Mouse (Mus musculus): ENCODE measurements around the gene Ccnd2. TPM values are rescaled to one million over a fixed set of nuclear protein-coding genes. Genes with fewer than 3 reads are reported as not detected.

Ccnd2 gene
- total RNA-seq, 2 experiments from 2014 or later, result 75.1 to 97.4 TPM

DNA sequence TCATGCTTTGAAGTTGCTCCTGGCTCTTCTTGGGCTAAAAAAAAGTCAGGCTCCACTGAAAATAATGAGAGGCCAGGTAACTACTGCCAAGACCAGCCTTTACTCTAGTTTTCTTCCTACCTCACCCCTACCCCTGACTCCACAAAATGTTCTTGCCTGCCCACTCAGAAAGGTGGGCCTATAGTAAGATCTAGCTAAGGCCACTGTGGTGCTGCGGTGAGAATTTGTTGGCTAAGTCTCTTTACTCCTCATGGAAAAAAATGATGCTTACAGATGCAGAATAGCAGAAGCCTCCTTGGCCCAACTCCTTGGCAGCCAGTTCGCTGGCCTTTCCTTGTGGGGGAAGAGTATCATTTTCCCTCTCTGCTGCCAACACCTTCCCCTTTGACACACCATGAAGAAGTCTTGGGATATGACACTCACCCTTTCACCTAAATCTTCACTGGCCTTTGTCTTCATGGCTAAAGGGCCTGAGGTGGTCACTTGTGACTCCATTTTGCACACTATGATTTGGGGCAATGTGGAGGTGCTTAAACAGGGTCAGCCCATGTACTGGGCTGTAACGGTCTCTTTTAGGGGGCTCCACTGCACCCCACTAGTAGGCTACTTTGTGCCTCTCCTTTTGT, 5.6 kb downstream of the Ccnd2 start:
- Histone ChIP-seq H3K4me3 (no peak overlapping the region), H3K27ac (no peak overlapping the region)
- intact Hi-C loops (cut with DNase I), result loop anchor here (5.0 kb wide), 1 partner anchor 71 kb away; no protein-coding TSS in a partner anchor
- DNase-seq (ENCODE audit: extremely low spot score in 1 of 2, low spot score in 2 of 2), result no peak
- no peak for TF ChIP-seq CTCF (IDR thresholded peaks at IDR 0.05)

DNA sequence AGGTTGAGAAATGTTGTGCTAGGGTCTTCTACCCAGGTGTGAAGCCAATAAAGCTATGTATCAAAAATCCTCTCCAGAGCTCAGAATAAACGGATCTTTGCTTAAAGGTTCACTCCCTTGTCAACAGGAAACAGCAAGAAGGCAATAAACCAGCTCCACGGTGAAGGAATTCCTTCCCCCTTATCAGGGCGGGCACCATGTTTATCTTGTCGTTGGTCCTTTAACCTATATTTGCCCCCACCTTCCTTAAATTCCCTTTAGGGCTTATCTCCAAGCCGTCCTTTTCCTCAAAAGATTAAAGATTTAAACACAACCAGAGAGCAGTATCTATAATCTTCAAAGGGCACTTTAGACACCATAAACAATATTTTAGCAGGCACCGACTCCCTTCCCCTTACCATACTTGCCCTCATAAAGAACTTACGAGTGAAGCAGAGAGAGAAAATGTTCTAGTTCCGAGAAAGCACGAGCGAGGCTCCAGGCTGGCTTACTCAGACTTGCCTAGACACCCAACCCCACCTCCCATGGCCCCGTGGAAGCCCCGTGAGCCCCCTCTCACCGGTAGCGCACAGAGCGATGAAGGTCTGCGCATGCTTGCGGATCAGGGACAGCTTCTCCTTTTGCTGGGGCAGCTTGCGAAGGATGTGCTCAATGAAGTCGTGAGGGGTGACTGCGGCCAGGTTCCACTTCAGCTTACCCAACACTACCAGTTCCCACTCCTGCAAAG, 6.4 kb downstream of the Ccnd2 start:
- Histone ChIP-seq H3K27ac (no peak overlapping the region), H3K4me3 (no peak overlapping the region)
- TF ChIP-seq CTCF (IDR thresholded peaks at IDR 0.05), result no peak
- no peak for DNase-seq (ENCODE audit: extremely low spot score in 1 of 2, low spot score in 2 of 2)
- intact Hi-C loops (cut with DNase I), result loop anchor here (5.0 kb wide), 1 partner anchor 72 kb away; no protein-coding TSS in a partner anchor

DNA sequence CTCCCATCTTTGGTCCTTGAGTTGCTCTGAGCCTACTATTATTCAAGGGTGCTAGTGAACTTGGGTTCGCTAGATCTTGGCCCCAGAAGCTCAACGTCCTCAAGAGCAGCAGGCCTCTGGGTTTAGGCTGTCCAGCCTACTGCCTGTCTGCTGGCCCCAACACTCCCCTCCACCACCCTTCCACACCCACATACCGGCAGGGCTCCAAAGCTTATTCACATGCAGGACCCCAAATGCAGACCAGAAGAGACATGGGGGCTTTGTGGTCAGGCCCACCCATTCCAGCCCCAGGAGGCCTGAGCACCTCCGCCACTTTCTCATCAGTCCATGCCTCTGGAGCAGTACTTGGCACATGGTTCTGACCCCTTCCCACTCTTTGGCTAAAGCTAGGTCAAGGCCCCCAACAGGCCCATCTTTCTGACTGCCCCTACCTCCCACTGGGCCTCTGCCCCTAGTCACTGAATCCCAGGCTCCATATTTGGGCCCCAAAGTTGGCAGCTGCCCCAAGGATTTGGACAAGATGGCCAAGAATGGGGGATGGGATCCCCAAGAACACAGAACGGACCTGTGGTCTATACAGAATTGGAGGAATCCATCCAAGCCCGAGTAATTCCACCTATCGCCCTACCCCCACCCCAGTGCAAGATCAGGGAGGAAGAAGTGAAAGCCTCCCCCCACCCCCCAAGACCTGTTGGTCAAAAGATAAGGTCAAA, 8.3 kb downstream of the Ccnd2 start:
- no peak for TF ChIP-seq CTCF (IDR thresholded peaks at IDR 0.05)
- Histone ChIP-seq H3K4me3 (no peak overlapping the region), H3K27ac (no peak overlapping the region)
- no peak for DNase-seq (ENCODE audit: extremely low spot score in 1 of 2, low spot score in 2 of 2)
- intact Hi-C loops (cut with DNase I), result no loop called here

DNA sequence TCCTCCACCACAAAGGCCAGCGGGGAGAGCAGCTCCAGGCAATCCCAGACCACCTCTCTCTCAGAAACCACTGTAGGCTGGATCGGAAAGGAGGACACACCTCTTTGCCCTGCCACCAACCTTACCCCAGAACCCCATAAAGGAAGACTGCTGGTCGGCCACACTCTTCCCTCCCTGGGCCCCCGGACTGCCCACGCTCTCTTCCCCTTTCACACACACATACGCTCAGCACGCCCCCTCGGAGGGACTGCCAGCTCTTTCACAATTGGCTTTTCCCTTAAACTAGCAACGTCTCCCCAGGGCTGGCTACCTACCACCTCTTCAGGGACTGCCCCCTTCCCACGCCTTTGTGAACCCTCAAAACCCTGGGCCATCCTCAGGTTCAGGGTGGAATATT, 8.9 kb downstream of the Ccnd2 start:
- H3K4me3 ChIP-seq, result no peak overlapping the region
- DNase-seq (ENCODE audit: extremely low spot score in 1 of 2, low spot score in 2 of 2), result no peak
- no peak overlapping the region for H3K27ac ChIP-seq
- TF ChIP-seq CTCF (IDR thresholded peaks at IDR 0.05), result no peak
- intact Hi-C loops (cut with DNase I), result no loop called here

DNA sequence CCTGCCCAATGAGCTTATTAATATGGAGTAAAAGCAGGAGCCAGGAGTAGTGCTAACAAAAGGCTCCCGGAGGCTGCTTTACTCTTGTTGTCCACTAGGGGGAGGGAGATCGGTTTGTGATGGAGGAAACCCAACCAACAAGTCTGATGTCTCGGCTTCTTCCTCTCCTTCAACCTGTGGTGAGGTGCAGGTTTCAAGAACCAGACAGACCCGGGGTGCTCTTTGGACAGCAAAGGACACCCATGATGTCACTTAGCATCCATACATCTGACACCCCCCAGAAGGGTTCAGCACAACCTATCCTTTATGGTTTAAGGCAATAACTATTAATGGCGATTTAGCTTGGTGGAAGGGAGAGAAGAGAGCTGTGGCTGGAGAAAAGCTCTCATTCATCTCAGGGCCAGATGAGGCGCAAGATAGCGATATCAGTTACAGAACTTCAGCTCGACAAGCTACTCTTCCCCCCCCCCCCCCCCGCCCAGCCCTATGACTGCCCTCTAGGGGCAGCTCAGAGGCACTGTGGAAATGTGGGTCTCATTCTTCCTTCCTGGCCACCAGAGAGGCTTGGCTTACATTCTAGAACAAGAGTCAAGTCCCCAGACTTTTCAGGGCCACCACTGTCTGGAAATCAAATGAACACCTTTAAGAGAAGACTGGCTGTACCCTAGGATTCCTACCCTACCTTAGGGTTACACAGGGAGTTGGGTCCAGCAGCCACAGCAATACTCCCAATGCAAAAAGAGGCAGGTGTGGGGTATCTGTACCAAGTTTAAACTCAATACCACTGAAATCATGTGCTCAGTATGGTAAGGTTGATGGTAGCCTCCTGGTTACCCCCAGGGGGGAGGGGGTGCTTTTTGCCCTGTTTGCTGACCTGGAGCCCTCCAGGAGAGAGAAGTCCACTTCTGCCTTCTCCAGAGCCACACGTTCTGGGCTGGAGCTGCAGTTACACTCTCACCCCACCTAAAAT, 9.6 kb downstream of the Ccnd2 start:
- intact Hi-C loops (cut with DNase I), result loop anchor here (1.0 kb wide), 1 partner anchor 304 kb away; the partner anchor contains the start of gene Parp11
- no peak overlapping the region for H3K27ac ChIP-seq
- TF ChIP-seq CTCF (IDR thresholded peaks at IDR 0.05), result peak; percentile 80
- peak in 1 of 2 experiments; percentile 52 for DNase-seq (ENCODE audit: extremely low spot score in 1 of 2, low spot score in 2 of 2)
- H3K4me3 ChIP-seq, result no peak overlapping the region

DNA sequence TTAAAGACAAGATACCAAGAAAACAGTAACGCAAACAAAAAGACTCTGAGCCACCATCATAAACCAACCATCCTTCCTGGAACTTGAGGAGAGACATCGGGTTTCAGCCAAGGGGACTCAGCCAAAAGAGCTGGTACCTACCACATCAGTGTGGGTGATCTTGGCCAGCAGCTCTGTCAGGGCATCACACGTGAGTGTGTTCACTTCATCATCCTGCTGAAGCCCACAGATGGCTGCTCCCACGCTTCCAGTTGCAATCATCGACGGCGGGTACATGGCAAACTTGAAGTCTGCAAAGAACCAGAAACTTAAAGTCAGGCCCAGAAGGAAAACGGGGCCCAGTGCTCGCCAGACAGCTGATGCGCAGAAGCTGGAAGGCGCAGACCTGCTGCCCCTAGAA, 13.0 kb downstream of the Ccnd2 start:
- DNase-seq (ENCODE audit: extremely low spot score in 1 of 2, low spot score in 2 of 2), result peak in 1 of 2 experiments; percentile 38
- H3K4me3 ChIP-seq, result no peak overlapping the region
- intact Hi-C loops (cut with DNase I), result no loop called here

DNA sequence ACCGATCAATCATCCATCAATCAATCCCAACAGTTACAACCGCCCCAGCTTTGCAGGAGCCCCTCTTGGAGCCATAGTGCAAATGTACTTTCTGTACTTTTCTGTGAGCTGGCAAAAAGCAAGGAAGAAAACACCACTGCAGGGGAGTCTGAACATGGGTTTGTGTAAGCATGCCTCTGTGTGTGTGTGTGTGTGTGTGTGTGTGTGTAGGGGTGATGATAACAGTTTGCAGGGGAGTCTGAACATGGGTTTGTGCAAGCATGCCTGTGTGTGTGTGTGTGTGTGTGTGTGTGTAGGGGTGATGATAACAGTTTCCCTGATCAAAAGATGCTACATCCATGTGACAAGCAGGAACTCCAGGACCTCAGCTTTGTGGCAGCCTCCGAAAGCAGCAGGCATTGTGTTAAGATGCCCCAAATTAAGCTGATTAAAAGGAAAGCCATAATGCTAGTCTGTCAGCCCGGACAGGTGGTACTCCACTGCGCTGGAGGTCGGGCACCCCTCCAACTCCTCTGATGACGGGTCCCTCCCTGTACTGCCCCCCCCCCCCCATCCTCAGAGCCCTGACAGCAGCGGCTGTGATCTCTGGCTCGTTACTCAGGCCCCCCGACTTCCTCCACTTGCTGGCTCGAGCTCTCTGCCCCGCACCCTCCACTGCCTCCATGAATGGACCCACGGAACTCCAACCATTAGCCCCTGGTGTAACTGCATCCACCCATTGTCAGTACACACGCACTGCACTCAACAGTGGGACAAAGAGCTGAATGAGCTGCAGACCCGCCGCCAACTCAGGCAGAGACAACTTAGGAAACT, 18.4 kb downstream of the Ccnd2 start:
- TF ChIP-seq CTCF (IDR thresholded peaks at IDR 0.05), result no peak
- H3K4me3 ChIP-seq, result no peak overlapping the region
- DNase-seq (ENCODE audit: extremely low spot score in 1 of 2, low spot score in 2 of 2), result no peak
- no peak overlapping the region for H3K27ac ChIP-seq
- intact Hi-C loops (cut with DNase I), result no loop called here

More for the DNA sequence above, 13.0 kb downstream of the Ccnd2 start:
- H3K27ac ChIP-seq, result no peak overlapping the region
- TF ChIP-seq CTCF (IDR thresholded peaks at IDR 0.05), result no peak

DNA sequence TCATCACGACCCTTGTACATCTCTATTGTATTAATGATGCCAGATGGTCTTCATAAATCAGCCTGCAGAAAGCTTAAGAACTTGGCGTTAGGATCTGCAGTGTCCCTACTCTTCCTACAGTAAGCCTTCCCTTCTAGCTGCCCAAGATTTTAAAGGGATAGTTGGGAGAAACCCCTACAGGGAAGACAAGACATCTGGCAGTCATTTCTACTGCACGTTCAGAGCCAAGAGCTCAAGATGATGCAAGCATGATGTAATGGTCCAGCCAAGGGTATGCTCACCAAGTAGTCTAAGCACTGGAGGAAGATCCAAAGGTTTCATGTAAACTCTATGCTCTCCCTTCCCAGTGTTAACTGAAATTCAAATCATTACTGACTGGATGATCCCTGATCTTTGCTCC, 19.3 kb downstream of the Ccnd2 start:
- no peak for TF ChIP-seq CTCF (IDR thresholded peaks at IDR 0.05)
- intact Hi-C loops (cut with DNase I), result no loop called here
- no peak for DNase-seq (ENCODE audit: extremely low spot score in 1 of 2, low spot score in 2 of 2)
- H3K4me3 ChIP-seq, result no peak overlapping the region
- H3K27ac ChIP-seq, result no peak overlapping the region

DNA sequence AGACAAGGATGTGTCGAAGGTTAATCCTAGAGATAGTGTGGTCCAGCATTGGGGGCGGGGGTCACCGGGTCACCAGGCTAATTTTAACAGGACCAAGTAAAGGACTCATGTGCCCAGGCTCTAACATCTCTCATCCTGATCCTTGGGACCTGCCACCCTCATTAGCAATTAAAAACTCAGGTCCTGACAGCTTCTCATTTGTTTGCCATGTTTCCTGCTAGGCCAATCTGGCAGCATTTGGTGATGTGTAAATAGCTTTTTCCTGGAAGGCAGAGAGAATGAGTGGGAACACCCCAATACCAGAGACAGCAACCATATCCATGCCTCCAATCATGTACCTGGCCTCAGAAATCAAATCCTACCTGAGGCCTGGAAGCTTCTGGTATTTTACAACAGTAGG, 20.0 kb downstream of the Ccnd2 start:
- no peak for DNase-seq (ENCODE audit: extremely low spot score in 1 of 2, low spot score in 2 of 2)
- intact Hi-C loops (cut with DNase I), result no loop called here
- no peak for TF ChIP-seq CTCF (IDR thresholded peaks at IDR 0.05)
- H3K4me3 ChIP-seq, result no peak overlapping the region
- no peak overlapping the region for H3K27ac ChIP-seq

DNA sequence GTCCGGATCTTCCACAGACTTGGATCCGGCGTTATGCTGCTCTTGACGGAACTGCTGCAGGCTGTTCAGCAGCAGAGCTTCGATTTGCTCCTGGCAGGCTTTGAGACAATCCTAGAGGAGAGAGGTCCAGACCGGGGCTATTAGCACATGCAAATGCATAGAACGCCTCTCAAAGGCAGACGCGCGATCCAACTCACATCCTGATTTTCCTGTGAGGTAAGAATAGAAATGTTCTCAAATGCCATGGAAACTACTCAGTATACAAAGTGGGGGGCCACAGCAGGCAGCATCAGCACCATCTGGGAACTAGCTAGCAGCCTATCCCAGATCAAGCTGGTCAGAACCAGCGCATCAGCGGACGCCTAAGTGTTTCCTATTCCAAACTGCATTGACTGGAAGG, 21.6 kb downstream of the Ccnd2 start:
- Histone ChIP-seq H3K4me3 (no peak overlapping the region), H3K27ac (no peak overlapping the region)
- TF ChIP-seq CTCF (IDR thresholded peaks at IDR 0.05), result no peak
- no peak for DNase-seq (ENCODE audit: extremely low spot score in 1 of 2, low spot score in 2 of 2)
- intact Hi-C loops (cut with DNase I), result no loop called here
